Mouse (Mus musculus) embryonic fibroblast, embryonic 13.5 days (primary cell): ENCODE results near the gene Adcy5. TPM values are rescaled to one million over a fixed set of nuclear protein-coding genes. Genes with fewer than 3 reads are reported as not detected.

Experiments
- H3K27ac ChIP-seq: 2 replicates; pipeline ENCODE4 v1.5.1; 2012; ENCODE audit warnings: low read length, control low read depth, inconsistent platforms; ENCODE audit not compliant: insufficient read depth
- H3K4me1 ChIP-seq: 2 replicates; pipeline ENCODE4 v1.6.1; 2011; ENCODE audit warnings: low read length; ENCODE audit not compliant: control insufficient read depth, insufficient read depth
- H3K4me3 ChIP-seq: 2 replicates; pipeline ENCODE4 v1.5.1; 2011; ENCODE audit warnings: mild to moderate bottlenecking, control low read depth, low read length; ENCODE audit not compliant: insufficient read depth
- CTCF ChIP-seq: IDR thresholded peaks from 2 replicates; pipeline ENCODE4 v1.5.1; 2011; ENCODE audit warnings: mild to moderate bottlenecking, control low read depth, low read length, moderate library complexity, borderline replicate concordance; ENCODE audit not compliant: insufficient read depth
- POLR2A ChIP-seq: IDR thresholded peaks from 2 replicates; pipeline ENCODE4 v1.6.1; 2011; ENCODE audit warnings: low read depth, mild to moderate bottlenecking, control low read depth, low read length, moderate library complexity
- polyA plus RNA-seq: library from polyadenylated mRNA; stranded (reverse); fragments of >200 nt; gene quantifications from 2 replicates; pipeline ENCODE4 v1.2.4, GENCODE M21; 2011; ENCODE audit warnings: low read depth; ENCODE audit not compliant: missing spikeins, insufficient read length

Adcy5 gene
- polyA plus RNA-seq, 1 experiment, result 1.3 TPM

GRCm38 (mm10) chr16:35287244-35287643 is 132.6 kb downstream of the Adcy5 start:
- Histone ChIP-seq H3K27ac (no peak overlapping the region), H3K4me3 (no peak overlapping the region), H3K4me1 (no peaks in the 10 kb centered on the region)
- no peak for TF ChIP-seq CTCF
- no peak for TF ChIP-seq POLR2A

- Histone ChIP-seq H3K27ac (no peak overlapping the region), H3K4me3 (no peak overlapping the region), H3K4me1 (no peaks in the 10 kb centered on the region)
- TF ChIP-seq POLR2A (no peak), CTCF (no peak)
Measured at GRCm38 (mm10) chr16:35297786-35298185, 143.1 kb downstream of the Adcy5 start.

DNA sequence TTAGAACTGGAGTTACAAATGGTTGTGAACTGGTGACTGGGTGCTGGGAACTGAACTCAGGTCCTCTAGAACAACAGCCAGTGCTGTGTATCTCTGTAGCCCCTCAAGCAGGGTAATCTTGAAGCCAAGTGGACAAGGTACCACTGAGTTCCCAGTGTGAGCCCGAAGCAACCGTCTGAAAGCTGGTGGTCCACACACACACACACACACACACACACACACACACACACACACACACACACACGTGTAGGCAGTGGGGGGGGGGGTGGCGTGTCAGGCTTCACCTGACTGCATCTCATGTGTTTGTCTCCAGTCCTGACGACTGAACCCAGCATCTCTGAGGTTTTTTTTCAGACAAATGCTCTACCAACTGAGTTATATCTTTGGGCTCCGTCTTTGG is 145.5 kb downstream of the Adcy5 start:
- Histone ChIP-seq H3K4me1 (no peaks in the 10 kb centered on the region), H3K27ac (no peak overlapping the region), H3K4me3 (no peak overlapping the region)
- no peak for TF ChIP-seq POLR2A
- no peak for TF ChIP-seq CTCF

GRCm38 (mm10) chr16:35302441-35303280 is 148.0 kb downstream of the Adcy5 start:
- no peaks in the 10 kb centered on the region for H3K4me1 ChIP-seq
- H3K27ac ChIP-seq, result no peak overlapping the region
- H3K4me3 ChIP-seq, result no peak overlapping the region
- TF ChIP-seq CTCF, result no peak

DNA sequence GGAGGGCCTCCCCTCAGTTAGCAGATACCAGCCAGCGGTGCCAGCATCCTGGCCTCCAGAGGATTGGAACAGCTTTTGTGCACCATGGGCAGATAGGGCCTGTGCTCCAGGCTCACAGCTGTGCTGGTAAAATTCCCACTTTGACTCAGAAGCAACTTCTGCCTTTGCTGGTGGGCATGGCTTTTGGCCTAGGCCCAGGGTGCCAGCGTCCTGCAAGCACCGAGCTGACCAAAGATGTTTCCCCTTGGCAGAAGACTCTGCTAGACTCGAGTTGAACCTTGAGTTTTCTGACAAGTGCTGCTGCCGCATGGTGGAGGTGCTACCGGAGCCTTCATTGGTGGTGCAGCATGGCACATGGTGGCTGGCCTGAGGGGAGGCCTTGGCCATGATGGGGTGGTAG is 149.0 kb downstream of the Adcy5 start:
- no peak overlapping the region for H3K27ac ChIP-seq
- TF ChIP-seq CTCF, result no peak
- no peak for TF ChIP-seq POLR2A
- no peak overlapping the region for H3K4me3 ChIP-seq
- H3K4me1 ChIP-seq, result no peaks in the 10 kb centered on the region

DNA sequence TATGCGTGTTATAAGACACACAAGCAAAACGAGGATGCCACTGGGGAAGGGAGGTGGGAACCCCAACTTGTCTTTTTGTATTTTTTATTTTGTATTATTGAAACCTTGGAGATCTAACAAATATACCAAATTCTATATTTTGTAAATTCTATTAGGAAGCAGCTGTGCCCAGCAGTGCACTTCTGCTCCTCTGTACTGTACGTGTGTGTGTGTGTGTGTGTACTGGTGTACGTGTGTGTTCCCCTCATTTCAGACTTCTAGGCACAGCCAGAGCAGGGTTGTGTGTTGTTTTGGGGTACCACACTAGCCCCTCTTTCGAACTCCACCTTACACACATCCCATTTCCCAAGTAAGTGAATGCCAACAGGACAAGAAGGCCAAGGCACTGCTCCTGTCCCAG is 149.7 kb downstream of the Adcy5 start:
- no peak overlapping the region for H3K27ac ChIP-seq
- no peaks in the 10 kb centered on the region for H3K4me1 ChIP-seq
- TF ChIP-seq CTCF, result no peak
- no peak for TF ChIP-seq POLR2A
- H3K4me3 ChIP-seq, result no peak overlapping the region

DNA sequence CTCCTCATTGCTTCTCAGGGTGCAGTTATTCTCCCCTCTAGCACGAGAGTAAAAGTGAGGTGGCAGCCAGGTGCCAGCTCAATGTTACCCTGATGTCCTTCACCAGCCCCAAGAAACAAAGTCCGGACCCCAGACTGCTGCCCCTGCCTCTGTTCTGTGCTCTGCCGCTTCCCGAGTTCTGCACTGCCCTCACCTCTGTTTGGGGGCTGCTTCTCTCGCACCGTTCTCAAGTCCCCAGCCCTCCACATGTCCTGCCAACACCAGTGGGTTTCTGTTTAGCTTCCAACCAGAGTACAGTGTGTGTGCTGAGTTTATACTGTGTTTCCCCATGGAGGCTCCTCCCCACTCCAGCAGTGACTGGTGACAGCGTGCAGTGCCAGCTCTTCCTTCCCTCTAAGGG is 150.5 kb downstream of the Adcy5 start:
- Histone ChIP-seq H3K27ac (no peak overlapping the region), H3K4me3 (no peak overlapping the region), H3K4me1 (no peaks in the 10 kb centered on the region)
- no peak for TF ChIP-seq CTCF
- no peak for TF ChIP-seq POLR2A

GRCm38 (mm10) chr16:35306631-35307030 is 152.0 kb downstream of the Adcy5 start:
- no peak overlapping the region for H3K4me3 ChIP-seq
- no peak overlapping the region for H3K27ac ChIP-seq
- no peaks in the 10 kb centered on the region for H3K4me1 ChIP-seq
- no peak for TF ChIP-seq CTCF
- no peak for TF ChIP-seq POLR2A

DNA sequence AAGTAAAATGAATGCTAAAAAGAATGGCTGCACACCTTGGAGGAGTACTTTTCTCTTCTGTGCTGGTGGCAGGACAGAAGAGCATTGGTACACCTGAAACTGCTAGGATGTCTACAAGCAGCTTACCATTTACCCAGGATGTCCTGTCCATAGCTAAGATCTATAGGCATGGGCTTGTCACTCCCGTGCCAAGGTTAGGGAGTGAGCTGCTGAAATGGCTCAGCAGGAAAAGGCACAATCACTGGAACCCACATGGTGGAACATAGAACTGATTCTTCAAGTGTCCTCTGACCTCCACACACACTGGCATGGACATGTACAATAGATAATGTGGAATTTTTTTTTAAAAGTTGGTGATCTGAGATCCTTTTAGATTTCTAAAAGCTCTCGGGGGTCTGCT is 152.7 kb downstream of the Adcy5 start:
- no peaks in the 10 kb centered on the region for H3K4me1 ChIP-seq
- no peak overlapping the region for H3K4me3 ChIP-seq
- no peak for TF ChIP-seq POLR2A
- no peak for TF ChIP-seq CTCF
- H3K27ac ChIP-seq, result no peak overlapping the region

DNA sequence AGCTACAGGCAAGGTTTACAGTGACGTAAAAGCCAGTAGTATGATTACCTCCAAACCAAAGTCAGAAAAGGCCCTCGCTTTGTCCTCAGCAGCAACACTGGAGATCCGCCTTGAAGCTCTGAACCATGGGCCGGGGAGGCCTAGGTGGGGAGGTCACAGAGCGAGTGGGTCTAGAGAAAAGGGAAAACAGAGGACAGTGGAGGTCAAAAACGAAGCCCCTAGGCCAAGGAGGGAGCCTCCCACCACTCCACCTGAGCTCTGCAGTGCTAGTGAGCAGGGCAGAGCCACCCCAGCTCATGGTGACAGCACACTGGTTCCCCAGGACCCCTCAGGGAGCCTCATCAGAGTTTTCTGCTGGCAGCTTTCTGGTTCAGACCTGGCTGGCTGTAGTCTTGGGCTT is 153.3 kb downstream of the Adcy5 start:
- H3K27ac ChIP-seq, result no peak overlapping the region
- TF ChIP-seq CTCF (no peak), POLR2A (no peak)
- H3K4me3 ChIP-seq, result no peak overlapping the region
- H3K4me1 ChIP-seq, result no peaks in the 10 kb centered on the region

DNA sequence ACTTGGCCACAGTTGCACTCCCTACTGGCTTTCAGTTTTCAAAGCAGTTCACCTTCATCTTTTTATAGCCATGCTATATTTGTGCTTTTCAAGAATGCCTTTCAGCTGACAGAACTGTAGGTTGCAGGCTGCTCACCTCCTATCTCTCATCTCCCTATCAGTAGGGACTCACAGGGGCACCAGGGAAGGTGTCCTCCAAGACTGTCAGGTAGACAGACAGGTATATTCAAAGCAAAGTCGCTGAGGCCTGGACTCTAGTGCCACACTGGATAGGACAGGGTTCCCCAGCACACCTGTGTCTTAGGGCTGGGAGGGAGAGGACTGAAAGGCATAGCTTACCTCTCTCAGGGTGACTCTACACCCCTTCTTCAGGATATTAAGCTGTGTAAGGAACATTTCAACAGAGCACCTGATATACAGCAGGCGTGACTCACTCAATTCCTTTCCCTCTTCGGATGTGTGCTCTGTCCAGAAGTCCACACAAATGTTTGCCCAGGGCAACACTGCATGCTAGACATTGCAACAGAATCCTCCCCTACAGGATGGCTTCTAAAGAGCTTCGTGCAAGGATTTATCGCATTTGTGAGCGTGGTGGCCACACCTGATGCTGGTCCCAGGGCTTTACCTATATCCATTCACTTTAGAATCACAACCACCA is 153.9 kb downstream of the Adcy5 start:
- H3K4me3 ChIP-seq, result no peak overlapping the region
- H3K27ac ChIP-seq, result no peak overlapping the region
- TF ChIP-seq POLR2A (no peak), CTCF (no peak)
- no peaks in the 10 kb centered on the region for H3K4me1 ChIP-seq
